In the genomic region with DNA sequence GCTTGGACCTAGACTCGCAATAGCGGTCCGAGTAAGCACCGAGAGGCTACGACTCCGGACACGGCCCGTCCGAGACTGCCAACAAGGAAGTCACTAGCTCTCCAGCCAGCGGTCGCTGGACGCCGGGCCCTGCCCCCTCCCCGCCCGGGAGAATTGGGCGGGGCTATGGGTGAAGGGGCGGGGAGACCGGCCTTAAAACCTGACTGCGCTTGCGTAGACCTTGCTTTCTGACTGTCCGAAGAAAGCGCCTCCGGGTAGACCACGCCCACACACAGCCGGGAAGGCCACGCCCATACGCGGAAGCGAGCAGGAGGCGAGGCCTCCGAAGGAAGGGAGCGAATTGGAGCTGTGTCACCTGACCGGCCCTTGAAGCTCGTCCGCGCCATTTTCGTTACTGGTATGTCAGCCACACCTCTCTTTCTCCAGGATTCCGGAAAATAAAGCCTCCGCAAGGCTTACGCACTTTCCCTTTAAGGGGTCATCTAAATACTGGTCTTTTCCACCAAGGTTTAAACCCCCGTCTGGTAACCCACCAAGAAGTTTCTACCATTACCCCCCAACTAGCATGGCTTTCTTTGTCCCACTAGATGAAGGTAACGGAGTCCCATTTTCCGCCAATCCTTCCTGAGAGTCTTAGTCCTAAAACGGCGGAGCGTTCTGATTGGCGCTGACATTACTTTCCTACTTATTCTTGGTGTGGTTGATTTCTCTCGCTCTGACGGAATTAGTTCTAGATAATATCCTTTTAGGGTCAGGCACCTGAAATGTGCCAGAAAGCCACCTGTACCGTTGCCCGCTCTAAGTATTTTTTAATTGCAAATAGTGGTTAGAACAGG, we compare ENCODE assay signal across 1 mouse cellular context.
TF ChIP-seq lines count a peak whose summit lies in the region.

Gene Skap2, minus strand, starts transcription at position 141 of the 836 bp plus-strand sequence.

TF ChIP-seq in MEL, 35 proteins besides CTCF, POLR2A, EP300 and RAD21 (continued from another document):
- TF ChIP-seq MAX (IDR thresholded peaks at IDR 0.05; ENCODE audit: low read length) (peak; percentile 75), KAT2A (conservative IDR thresholded peaks at IDR 0.05; ENCODE audit: low read depth, low read length) (peak; percentile 75; the same call in 1 of the 2 replicates), JUND (IDR thresholded peaks at IDR 0.05; ENCODE audit: low read depth, low read length) (no peak), ELF1 (IDR thresholded peaks at IDR 0.05; ENCODE audit: low read depth, low read length) (peak; percentile 95), MXI1 (IDR thresholded peaks at IDR 0.05; ENCODE audit: low read depth, low read length) (peak; percentile 51; the same call in 1 of the 2 replicates), MYC (IDR thresholded peaks at IDR 0.05; ENCODE audit: low read depth, low read length) (peak; percentile 56; the same call in 1 of the 2 replicates), MAFK (IDR thresholded peaks at IDR 0.05; ENCODE audit: borderline replicate concordance, low read depth, low read length) (no peak)
